Mouse (Mus musculus) small intestine, adult 2 months (tissue): Measurements from ENCODE around the gene Tmprss5.

Experiments
- CTCF ChIP-seq: fragments of 200-500 bp; IDR thresholded peaks from 2 replicates; pipeline ENCODE4 v1.5.1; 2012; ENCODE audit warnings: low read depth, mild to moderate bottlenecking, control low read depth, inconsistent platforms, low read length, moderate library complexity, mixed read lengths; ENCODE audit not compliant: insufficient replicate concordance, insufficient read length; ENCODE audit errors: extremely low read depth
- POLR2A ChIP-seq: fragments of 200-500 bp; IDR thresholded peaks from 2 replicates; pipeline ENCODE4 v1.6.1; 2012; ENCODE audit warnings: low read depth, mild to moderate bottlenecking, control low read depth, inconsistent platforms, low read length, moderate library complexity

- TF ChIP-seq CTCF (no peak), POLR2A (no peak)
Measured at GRCm38 (mm10) chr9:49098871-49099270, 17.8 kb downstream of the Tmprss5 start.
